Mouse (Mus musculus) CH12.LX (cell line): Measurements from ENCODE around the gene Pgap1. TPM values are rescaled to one million over a fixed set of nuclear protein-coding genes. Genes with fewer than 3 reads are reported as not detected.

Experiments used
- DNase-seq: peaks from one replicate; pipeline ENCODE4 v3.0.0-alpha.2; 2013; ENCODE audit errors: extremely low read depth
- H3K27ac ChIP-seq: 2 replicates; pipeline ENCODE4 v1.5.1; 2012; ENCODE audit warnings: low read depth, mild to moderate bottlenecking, control low read depth, moderate library complexity; ENCODE audit not compliant: insufficient read depth
- H3K27me3 ChIP-seq: replicated peaks from 2 replicates; pipeline ENCODE3; 2012; ENCODE audit warnings: inconsistent platforms
- H3K36me3 ChIP-seq, 2 experiments: replicated peaks in 1 of 2; 2 replicates each; pipeline versions ENCODE3 to v1.6.1; 2012; ENCODE audit warnings: inconsistent platforms in 1 of 2, low read length in 1 of 2, mild to moderate bottlenecking in 1 of 2, mixed read lengths in 1 of 2, moderate library complexity in 1 of 2; ENCODE audit not compliant: control insufficient read depth in 1 of 2, insufficient read depth in 1 of 2
- H3K4me1 ChIP-seq, 2 experiments: 2 replicates each; pipeline ENCODE4 v1.6.1; 2012; ENCODE audit warnings: inconsistent platforms in 1 of 2, moderate library complexity in 1 of 2; ENCODE audit not compliant: insufficient read depth in 2 of 2, control insufficient read depth in 1 of 2
- H3K4me2 ChIP-seq: 2 replicates; pipeline ENCODE4 v1.6.1; 2012; ENCODE audit warnings: low read depth, mild to moderate bottlenecking, control low read depth; ENCODE audit not compliant: poor library complexity, insufficient read depth, severe bottlenecking
- H3K4me3 ChIP-seq, 3 experiments: fragments of 150-350 bp in 1 of 3; sonication (generic) in 1 of 3; replicated peaks in 1 of 3; 2 replicates each; pipeline versions ENCODE3 to v1.5.1; 2011 to 2012; ENCODE audit warnings: low read depth in 2 of 3, low read length in 2 of 3, mild to moderate bottlenecking in 2 of 3, moderate library complexity in 2 of 3, control low read depth in 1 of 3, improper control_type of control experiment in 1 of 3, inconsistent platforms in 1 of 3, mixed read lengths in 1 of 3; ENCODE audit not compliant: poor library complexity in 1 of 3
- H3K79me2 ChIP-seq: replicated peaks from 2 replicates; pipeline ENCODE4 v1.6.1; 2012; ENCODE audit warnings: mild to moderate bottlenecking, moderate library complexity; ENCODE audit not compliant: control insufficient read depth, poor library complexity, insufficient read depth, severe bottlenecking; ENCODE audit errors: extremely low read depth
- H3K9ac ChIP-seq: 2 replicates; pipeline ENCODE4 v1.6.1; 2012; ENCODE audit warnings: low read depth, mild to moderate bottlenecking, control low read depth, moderate library complexity; ENCODE audit not compliant: insufficient read depth
- H3K9me3 ChIP-seq: replicated peaks from 2 replicates; pipeline ENCODE3; 2012; ENCODE audit warnings: low read length, inconsistent platforms, mixed read lengths
- BHLHE40 ChIP-seq: IDR thresholded peaks from 2 replicates; pipeline ENCODE4 v1.6.1; 2011; ENCODE audit warnings: mild to moderate bottlenecking, low read depth, low read length, improper control_type of control experiment
- CHD1 ChIP-seq: IDR thresholded peaks from 2 replicates; pipeline ENCODE4 v1.6.1; 2012; ENCODE audit warnings: low read depth, low read length, improper control_type of control experiment, inconsistent platforms
- CTCF ChIP-seq, 2 experiments: IDR thresholded peaks in 1 of 2; conservative IDR thresholded peaks in 1 of 2; 2 replicates each; pipeline ENCODE4 v1.5.1; 2011 to 2012; ENCODE audit warnings: low read depth in 2 of 2, low read length in 2 of 2, improper control_type of control experiment in 1 of 2, inconsistent platforms in 1 of 2, mild to moderate bottlenecking in 1 of 2, moderate library complexity in 1 of 2
- EP300 ChIP-seq: IDR thresholded peaks from 2 replicates; pipeline ENCODE4 v1.6.1; 2011; ENCODE audit warnings: low read length, improper control_type of control experiment
- ETS1 ChIP-seq: conservative IDR thresholded peaks from 2 replicates; pipeline ENCODE4 v1.6.1; 2012; ENCODE audit warnings: low read depth, mild to moderate bottlenecking, inconsistent platforms, low read length, improper control_type of control experiment, moderate library complexity
- HCFC1 ChIP-seq: IDR thresholded peaks from 2 replicates; pipeline ENCODE4 v1.6.1; 2012; ENCODE audit warnings: low read depth, mild to moderate bottlenecking, inconsistent platforms, low read length, improper control_type of control experiment
- IRF4 ChIP-seq: IDR thresholded peaks from 2 replicates; pipeline ENCODE4 v1.6.1; 2014; ENCODE audit warnings: low read depth, mild to moderate bottlenecking, inconsistent platforms, low read length, improper control_type of control experiment
- MAX ChIP-seq: IDR thresholded peaks from 2 replicates; pipeline ENCODE4 v1.6.1; 2011; ENCODE audit warnings: low read length, improper control_type of control experiment
- MAZ ChIP-seq: IDR thresholded peaks from 2 replicates; pipeline ENCODE4 v1.6.1; 2012; ENCODE audit warnings: low read depth, mild to moderate bottlenecking, inconsistent platforms, low read length, improper control_type of control experiment, moderate library complexity
- MYC ChIP-seq: IDR thresholded peaks from 2 replicates; pipeline ENCODE4 v1.6.1; 2011; ENCODE audit warnings: low read depth, mild to moderate bottlenecking, improper control_type of control experiment, low read length
- NELFE ChIP-seq: IDR thresholded peaks from 2 replicates; pipeline ENCODE4 v1.6.1; 2011; ENCODE audit warnings: low read depth, low read length, improper control_type of control experiment
- PAX5 ChIP-seq: IDR thresholded peaks from 2 replicates; pipeline ENCODE4 v1.6.1; 2012; ENCODE audit warnings: low read length, inconsistent platforms, mixed read lengths
- POLR2A ChIP-seq: IDR thresholded peaks from 2 replicates; pipeline ENCODE4 v1.6.1; 2011; ENCODE audit warnings: low read depth, mild to moderate bottlenecking, improper control_type of control experiment, low read length
- RCOR1 ChIP-seq: conservative IDR thresholded peaks from 2 replicates; pipeline ENCODE4 v1.6.1; 2012; ENCODE audit warnings: low read depth, mild to moderate bottlenecking, inconsistent platforms, low read length, improper control_type of control experiment
- SMC3 ChIP-seq: IDR thresholded peaks from 2 replicates; pipeline ENCODE4 v1.6.1; 2011; ENCODE audit warnings: low read depth, low read length, improper control_type of control experiment
- TBP ChIP-seq: conservative IDR thresholded peaks from 2 replicates; pipeline ENCODE4 v1.6.1; 2011; ENCODE audit warnings: low read depth, low read length, improper control_type of control experiment
- UBTF ChIP-seq: IDR thresholded peaks from 2 replicates; pipeline ENCODE4 v1.6.1; 2012; ENCODE audit warnings: low read depth, mild to moderate bottlenecking, inconsistent platforms, low read length, improper control_type of control experiment, moderate library complexity
- USF1 ChIP-seq: IDR thresholded peaks from 2 replicates; pipeline ENCODE4 v1.6.1; 2014; ENCODE audit warnings: low read depth, mild to moderate bottlenecking, inconsistent platforms, low read length, improper control_type of control experiment
- USF2 ChIP-seq: conservative IDR thresholded peaks from 2 replicates; pipeline ENCODE4 v1.6.1; 2011; ENCODE audit warnings: low read depth, low read length, improper control_type of control experiment
- ZKSCAN1 ChIP-seq: IDR thresholded peaks from 2 replicates; pipeline ENCODE4 v1.6.1; 2012; ENCODE audit warnings: low read depth, inconsistent platforms, low read length, improper control_type of control experiment, borderline replicate concordance
- ZMIZ1 ChIP-seq: IDR thresholded peaks from 2 replicates; pipeline ENCODE4 v1.6.1; 2012; ENCODE audit warnings: low read depth, mild to moderate bottlenecking, inconsistent platforms, low read length, improper control_type of control experiment
- dilution Hi-C: fragments of 300-500 bp; cut with MboI; formaldehyde crosslinking; loops from 2 replicates; pipeline ENCODE4 v1.14.3; 2020; ENCODE audit warnings: low sequenced_read_pairs; ENCODE audit not compliant: extremely low pct_unique_long_range_greater_than_20kb, extremely low pct_ligation_motif_present
- in situ Hi-C: fragments of 300-500 bp; cut with MboI; formaldehyde crosslinking; loops from 3 replicates; pipeline ENCODE4 v1.14.3; 2019; ENCODE audit warnings: low sequenced_read_pairs, low pct_ligation_motif_present, low pct_unique_long_range_greater_than_20kb, mixed read lengths
- polyA plus RNA-seq: library from polyadenylated mRNA; unstranded; fragments of >175 nt; gene quantifications from 2 replicates; pipeline ENCODE4 v1.2.1, GENCODE M21; 2012; ENCODE audit warnings: low read depth; ENCODE audit not compliant: insufficient read length
- total RNA-seq, 2 experiments: library from RNA; depleted of rRNA; stranded (reverse); fragments of 300-350 nt in 1 of 2; fragments of >200 nt in 1 of 2; gene quantifications; 2 replicates each; pipeline ENCODE4 v1.2.3; 2012 to 2014

Gene Pgap1
- total and polyA plus RNA-seq, 3 experiments, result 2.2 to 6.3 (median 3.4) TPM

GRCm38 (mm10) chr1:54569102-54569501 is 11.6 kb upstream of the Pgap1 start:
- dilution Hi-C loops, result no loop called here
- Histone ChIP-seq H3K36me3 (no peaks in the 10 kb centered on the region), H3K4me1 (peaks cover 3 to 32% of the 10 kb centered on the region in 2 experiments), H3K9me3 (no peaks in the 10 kb centered on the region), H3K9ac (peak overlapping the region; percentile 33; the same call in 1 of the 2 replicates), H3K4me3 (no peak overlapping the region), H3K4me2 (peak overlapping the region; percentile 50; the same call in 1 of the 2 replicates), H3K27me3 (no peaks in the 10 kb centered on the region), H3K79me2 (no peaks in the 10 kb centered on the region), H3K27ac (no peak overlapping the region)
- DNase-seq, result peak; percentile 62
- TF ChIP-seq TBP (peak; percentile 53; the same call in 1 of the 2 replicates), HCFC1 (no peak), USF1 (no peak), MAX (no peak), IRF4 (peak; percentile 92), SMC3 (no peak), CTCF (conservative IDR thresholded peaks at IDR 0.05 in 1 of 2, IDR thresholded peaks at IDR 0.05 in 1 of 2; ENCODE audit: low read depth in 2 of 2, low read length in 2 of 2) (no peak), ETS1 (no peak), ZKSCAN1 (no peak), UBTF (no peak), EP300 (peak; percentile 88), MAZ (no peak), NELFE (no peak), ZMIZ1 (no peak)
- in situ Hi-C loops, result no loop called here

- H3K79me2 ChIP-seq, result no peaks in the 10 kb centered on the region
- in situ Hi-C loops (no loop called here), dilution Hi-C loops (no loop called here)
- H3K4me3 ChIP-seq, result no peak overlapping the region
- no peaks in the 10 kb centered on the region for H3K9me3 ChIP-seq
- no peak for DNase-seq
- H3K9ac ChIP-seq, result no peak overlapping the region
- H3K27ac ChIP-seq, result no peak overlapping the region
- TF ChIP-seq USF2 (no peak), BHLHE40 (peak; percentile 36; the same call in 1 of the 2 replicates), NELFE (no peak), HCFC1 (no peak), MAX (0 out of 2 replicates have a peak, but pooled peaks have one; percentile 25), CHD1 (no peak), PAX5 (no peak), POLR2A (no peak), MYC (no peak), CTCF (conservative IDR thresholded peaks at IDR 0.05 in 1 of 2, IDR thresholded peaks at IDR 0.05 in 1 of 2; ENCODE audit: low read depth in 2 of 2, low read length in 2 of 2) (no peak), RCOR1 (no peak)
- no peaks in the 10 kb centered on the region for H3K27me3 ChIP-seq
- H3K4me1 ChIP-seq, result peaks cover 6 to 11% of the 10 kb centered on the region in 2 experiments; a peak in 3 of 4 replicates
- no peak overlapping the region; the same call in 1 of the 2 replicates for H3K4me2 ChIP-seq
- H3K36me3 ChIP-seq, result no peaks in the 10 kb centered on the region
These were observed 6.4 kb upstream of the Pgap1 start for GRCm38 (mm10) chr1:54563923-54564322.
